Mouse (Mus musculus): ENCODE data around the gene Mettl1.

- no peak for TF ChIP-seq CTCF (IDR thresholded peaks at IDR 0.05; ENCODE audit: low read depth, low read length)
- TF ChIP-seq GATA1 (IDR thresholded peaks at IDR 0.05; ENCODE audit: borderline replicate concordance, low read length), result no peak
- no peak for TF ChIP-seq TAL1 (conservative IDR thresholded peaks at IDR 0.05; ENCODE audit: low read depth, low read length)
Measured at GRCm38 (mm10) chr10:127059968-127060916, 19.0 kb downstream of the Mettl1 start, which contains the start of gene March9.

All from G1E (cell line).